Mouse (Mus musculus): ENCODE measurements at regions not wholly inside any gene's neighbourhood (a gene's known extent, or its start where the extent isn't known, plus 50 kb on each side); places are given as distances from the start of the nearest gene placed in this dataset.
A peak's percentile ranks its signal among the peaks of the same experiment; 100 is the strongest.

GRCm38 (mm10) chr6:117606211-117606610 is 234.8 kb upstream of the Zfp637 start:
- Histone ChIP-seq H3K4me1 (replicated peaks; ENCODE audit: control insufficient read depth, insufficient read depth, low read length) (no peaks in the 10 kb centered on the region), H3K36me3 (ENCODE audit: control insufficient read depth, insufficient read depth, low read length) (no peaks in the 10 kb centered on the region), H3K27me3 (ENCODE audit: control insufficient read depth, insufficient read depth, low read length) (no peaks in the 10 kb centered on the region), H3K9me3 (ENCODE audit: control insufficient read depth, low read length) (no peaks in the 10 kb centered on the region), H3K4me2 (replicated peaks; ENCODE audit: low read depth, low read length) (no peak overlapping the region), H3K9ac (ENCODE audit: low read depth, low read length) (no peak overlapping the region), H3K4me3 (ENCODE audit: low read depth, low read length) (no peak overlapping the region), H3K27ac (ENCODE audit: low read depth, low read length) (no peak overlapping the region)
- ATAC-seq (ENCODE audit: low FRiP score) (no peak), DNase-seq (ENCODE audit: low spot score) (no peak)
- 90% methylated on average over 6 of the region's 6 CpGs for WGBS

- ATAC-seq (ENCODE audit: low FRiP score) (no peak), DNase-seq (ENCODE audit: low spot score) (no peak)
- Histone ChIP-seq H3K36me3 (ENCODE audit: control insufficient read depth, insufficient read depth, low read length) (no peaks in the 10 kb centered on the region), H3K9me3 (ENCODE audit: control insufficient read depth, low read length) (no peaks in the 10 kb centered on the region), H3K4me2 (replicated peaks; ENCODE audit: low read depth, low read length) (no peak overlapping the region), H3K9ac (ENCODE audit: low read depth, low read length) (no peak overlapping the region), H3K27me3 (ENCODE audit: control insufficient read depth, insufficient read depth, low read length) (no peaks in the 10 kb centered on the region), H3K27ac (ENCODE audit: low read depth, low read length) (no peak overlapping the region), H3K4me3 (ENCODE audit: low read depth, low read length) (no peak overlapping the region), H3K4me1 (replicated peaks; ENCODE audit: control insufficient read depth, insufficient read depth, low read length) (no peaks in the 10 kb centered on the region)
- 82% methylated on average over 5 of the region's 5 CpGs for whole genome bisulfite sequencing
These were observed 234.0 kb upstream of the Zfp637 start for GRCm38 (mm10) chr6:117607023-117607422.

- WGBS: 68% methylated on average over 11 of the region's 11 CpGs
- no peaks in the 10 kb centered on the region for H3K36me3 ChIP-seq (ENCODE audit: control insufficient read depth, insufficient read depth, low read length)
- no peaks in the 10 kb centered on the region for H3K27me3 ChIP-seq (ENCODE audit: control insufficient read depth, insufficient read depth, low read length)
- no peaks in the 10 kb centered on the region for H3K9me3 ChIP-seq (ENCODE audit: control insufficient read depth, low read length)
- no peak overlapping the region for H3K4me2 ChIP-seq (replicated peaks; ENCODE audit: low read depth, low read length)
- no peak overlapping the region for H3K9ac ChIP-seq (ENCODE audit: low read depth, low read length)
- H3K4me1 ChIP-seq (replicated peaks; ENCODE audit: control insufficient read depth, insufficient read depth, low read length): no peaks in the 10 kb centered on the region
- ATAC-seq (ENCODE audit: low FRiP score) (peak; percentile 33; the same call in 1 of the 2 replicates), DNase-seq (ENCODE audit: low spot score) (peak; percentile 41)
- no peak overlapping the region for H3K27ac ChIP-seq (ENCODE audit: low read depth, low read length)
- no peak overlapping the region for H3K4me3 ChIP-seq (ENCODE audit: low read depth, low read length)
These were observed 231.2 kb upstream of the Zfp637 start for GRCm38 (mm10) chr6:117609476-117610404.

- Histone ChIP-seq H3K27me3 (ENCODE audit: control insufficient read depth, insufficient read depth, low read length) (no peaks in the 10 kb centered on the region), H3K4me2 (replicated peaks; ENCODE audit: low read depth, low read length) (no peak overlapping the region), H3K9ac (ENCODE audit: low read depth, low read length) (no peak overlapping the region), H3K4me3 (ENCODE audit: low read depth, low read length) (no peak overlapping the region), H3K36me3 (ENCODE audit: control insufficient read depth, insufficient read depth, low read length) (no peaks in the 10 kb centered on the region), H3K27ac (ENCODE audit: low read depth, low read length) (no peak overlapping the region), H3K4me1 (replicated peaks; ENCODE audit: control insufficient read depth, insufficient read depth, low read length) (no peaks in the 10 kb centered on the region), H3K9me3 (ENCODE audit: control insufficient read depth, low read length) (no peaks in the 10 kb centered on the region)
- ATAC-seq (ENCODE audit: low FRiP score) (no peak), DNase-seq (ENCODE audit: low spot score) (no peak)
- 88% methylated on average over 10 of the region's 10 CpGs for WGBS
These were observed 229.7 kb upstream of the Zfp637 start for GRCm38 (mm10) chr6:117611281-117611680.

- Histone ChIP-seq H3K4me1 (replicated peaks; ENCODE audit: control insufficient read depth, insufficient read depth, low read length) (no peaks in the 10 kb centered on the region), H3K36me3 (ENCODE audit: control insufficient read depth, insufficient read depth, low read length) (no peaks in the 10 kb centered on the region), H3K9me3 (ENCODE audit: control insufficient read depth, low read length) (no peaks in the 10 kb centered on the region), H3K27me3 (ENCODE audit: control insufficient read depth, insufficient read depth, low read length) (no peaks in the 10 kb centered on the region), H3K4me2 (replicated peaks; ENCODE audit: low read depth, low read length) (no peak overlapping the region), H3K9ac (ENCODE audit: low read depth, low read length) (no peak overlapping the region), H3K4me3 (ENCODE audit: low read depth, low read length) (no peak overlapping the region), H3K27ac (ENCODE audit: low read depth, low read length) (no peak overlapping the region)
- DNase-seq (ENCODE audit: low spot score): no peak
- no peak for ATAC-seq (ENCODE audit: low FRiP score)
- WGBS: 91% methylated on average over 8 of the region's 8 CpGs
These were observed 229.0 kb upstream of the Zfp637 start for GRCm38 (mm10) chr6:117611965-117612364.

GRCm38 (mm10) chr6:117612421-117612820 is 228.6 kb upstream of the Zfp637 start:
- H3K36me3 ChIP-seq (ENCODE audit: control insufficient read depth, insufficient read depth, low read length): no peaks in the 10 kb centered on the region
- H3K4me1 ChIP-seq (replicated peaks; ENCODE audit: control insufficient read depth, insufficient read depth, low read length): no peaks in the 10 kb centered on the region
- ATAC-seq (ENCODE audit: low FRiP score): no peak
- H3K4me2 ChIP-seq (replicated peaks; ENCODE audit: low read depth, low read length): no peak overlapping the region
- no peak overlapping the region for H3K4me3 ChIP-seq (ENCODE audit: low read depth, low read length)
- H3K9ac ChIP-seq (ENCODE audit: low read depth, low read length): no peak overlapping the region
- H3K9me3 ChIP-seq (ENCODE audit: control insufficient read depth, low read length): no peaks in the 10 kb centered on the region
- DNase-seq (ENCODE audit: low spot score): no peak
- WGBS: 77% methylated on average over 8 of the region's 8 CpGs
- no peak overlapping the region for H3K27ac ChIP-seq (ENCODE audit: low read depth, low read length)
- H3K27me3 ChIP-seq (ENCODE audit: control insufficient read depth, insufficient read depth, low read length): no peaks in the 10 kb centered on the region

- Histone ChIP-seq H3K4me3 (ENCODE audit: low read depth, low read length) (no peak overlapping the region), H3K9me3 (ENCODE audit: control insufficient read depth, low read length) (no peaks in the 10 kb centered on the region), H3K4me1 (replicated peaks; ENCODE audit: control insufficient read depth, insufficient read depth, low read length) (no peaks in the 10 kb centered on the region), H3K9ac (ENCODE audit: low read depth, low read length) (no peak overlapping the region), H3K27me3 (ENCODE audit: control insufficient read depth, insufficient read depth, low read length) (no peaks in the 10 kb centered on the region), H3K36me3 (ENCODE audit: control insufficient read depth, insufficient read depth, low read length) (no peaks in the 10 kb centered on the region), H3K27ac (ENCODE audit: low read depth, low read length) (no peak overlapping the region), H3K4me2 (replicated peaks; ENCODE audit: low read depth, low read length) (no peak overlapping the region)
- WGBS: 74% methylated on average over 11 of the region's 11 CpGs
- DNase-seq (ENCODE audit: low spot score) (no peak), ATAC-seq (ENCODE audit: low FRiP score) (no peak)
These were observed 227.2 kb upstream of the Zfp637 start for GRCm38 (mm10) chr6:117613656-117614350.

GRCm38 (mm10) chr6:117614386-117614785 is 226.6 kb upstream of the Zfp637 start:
- no peak for DNase-seq (ENCODE audit: low spot score)
- no peak overlapping the region for H3K27ac ChIP-seq (ENCODE audit: low read depth, low read length)
- no peak for ATAC-seq (ENCODE audit: low FRiP score)

More at GRCm38 (mm10) chr6:117614386-117614785, 226.6 kb upstream of the Zfp637 start:
- H3K4me3 ChIP-seq (ENCODE audit: low read depth, low read length): no peak overlapping the region
- no peaks in the 10 kb centered on the region for H3K9me3 ChIP-seq (ENCODE audit: control insufficient read depth, low read length)
- 86% methylated on average over 6 of the region's 6 CpGs for WGBS
- H3K4me2 ChIP-seq (replicated peaks; ENCODE audit: low read depth, low read length): no peak overlapping the region
- no peaks in the 10 kb centered on the region for H3K27me3 ChIP-seq (ENCODE audit: control insufficient read depth, insufficient read depth, low read length)
- H3K4me1 ChIP-seq (replicated peaks; ENCODE audit: control insufficient read depth, insufficient read depth, low read length): no peaks in the 10 kb centered on the region
- H3K9ac ChIP-seq (ENCODE audit: low read depth, low read length): no peak overlapping the region
- H3K36me3 ChIP-seq (ENCODE audit: control insufficient read depth, insufficient read depth, low read length): no peaks in the 10 kb centered on the region

Measured in hindbrain, embryonic 11.5 days (tissue).